Mouse (Mus musculus): ENCODE data around the gene Rgs12.

The Rgs12 gene

GRCm38 (mm10) chr5:34931516-34932457 lies 17.5 kb upstream of the Rgs12 start:
- DNase-seq (ENCODE audit: low spot score) = no peak

GRCm38 (mm10) chr5:34932458-34932806 lies 16.8 kb upstream of the Rgs12 start:
- DNase-seq (ENCODE audit: low spot score) = no peak

GRCm38 (mm10) chr5:34933461-34933860 lies 15.8 kb upstream of the Rgs12 start:
- DNase-seq (ENCODE audit: low spot score) = no peak

GRCm38 (mm10) chr5:34941710-34942470 lies 7.4 kb upstream of the Rgs12 start:
- DNase-seq (ENCODE audit: low spot score) = no peak

- no peak for DNase-seq (ENCODE audit: low spot score)
Measured at GRCm38 (mm10) chr5:34943428-34943827, 5.8 kb upstream of the Rgs12 start.

- DNase-seq (ENCODE audit: low spot score) = no peak
Measured at GRCm38 (mm10) chr5:34949769-34950211, 545 bp downstream of the Rgs12 start.

- DNase-seq (ENCODE audit: low spot score) = no peak
Measured at GRCm38 (mm10) chr5:34950486-34951160, 1.4 kb downstream of the Rgs12 start.

- DNase-seq (ENCODE audit: low spot score) = no peak
Measured at GRCm38 (mm10) chr5:34951161-34951834, 2.1 kb downstream of the Rgs12 start.

GRCm38 (mm10) chr5:34954508-34954907 lies 5.3 kb downstream of the Rgs12 start:
- DNase-seq (ENCODE audit: low spot score) = no peak

GRCm38 (mm10) chr5:34955630-34956029 lies 6.4 kb downstream of the Rgs12 start:
- DNase-seq (ENCODE audit: low spot score) = peak; percentile 46

GRCm38 (mm10) chr5:34956151-34956550 lies 6.9 kb downstream of the Rgs12 start:
- DNase-seq (ENCODE audit: low spot score) = no peak

GRCm38 (mm10) chr5:34957015-34957414 lies 7.8 kb downstream of the Rgs12 start:
- no peak for DNase-seq (ENCODE audit: low spot score)

- no peak for DNase-seq (ENCODE audit: low spot score)
Measured at GRCm38 (mm10) chr5:34960021-34960420, 10.8 kb downstream of the Rgs12 start.

- DNase-seq (ENCODE audit: low spot score) = no peak
Measured at GRCm38 (mm10) chr5:34965531-34965930, 16.3 kb downstream of the Rgs12 start.

GRCm38 (mm10) chr5:34968386-34968785 lies 19.1 kb downstream of the Rgs12 start:
- no peak for DNase-seq (ENCODE audit: low spot score)

GRCm38 (mm10) chr5:34972471-34972870 lies 23.2 kb downstream of the Rgs12 start:
- no peak for DNase-seq (ENCODE audit: low spot score)

- no peak for DNase-seq (ENCODE audit: low spot score)
Measured at GRCm38 (mm10) chr5:34973560-34974317, 24.5 kb downstream of the Rgs12 start.

GRCm38 (mm10) chr5:34974773-34975443 lies 25.7 kb downstream of the Rgs12 start:
- no peak for DNase-seq (ENCODE audit: low spot score)

- peak; percentile 40 for DNase-seq (ENCODE audit: low spot score)
Measured at GRCm38 (mm10) chr5:34976540-34977292, 27.5 kb downstream of the Rgs12 start.

- no peak for DNase-seq (ENCODE audit: low spot score)
Measured at GRCm38 (mm10) chr5:34980099-34980498, 30.9 kb downstream of the Rgs12 start.

Data from testis, postnatal 14 days (tissue).